Mouse (Mus musculus): ENCODE measurements around the gene Eya2.

DNA sequence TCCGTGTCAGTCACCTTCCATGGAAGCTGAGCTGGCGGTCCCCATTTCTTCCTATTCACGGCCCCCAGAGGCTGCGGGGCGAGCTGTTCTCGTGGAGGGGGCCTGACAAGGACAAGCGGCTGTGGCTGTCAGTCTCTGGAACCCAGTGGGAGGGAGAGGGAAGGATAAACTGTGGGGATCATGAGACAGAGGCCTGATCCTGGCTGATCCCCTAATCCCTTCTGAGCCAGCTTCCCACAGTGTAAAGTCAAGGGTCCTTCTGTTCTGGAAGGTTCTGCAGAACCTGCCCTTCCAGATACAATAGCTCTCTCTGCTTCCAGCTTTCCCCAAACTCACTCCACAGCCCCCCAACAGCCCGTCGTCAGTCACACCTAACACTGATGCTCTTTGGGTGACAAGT is 40.8 kb upstream of the Eya2 start:
- TF ChIP-seq POLR2AphosphoS2 (IDR thresholded peaks at IDR 0.05; ENCODE audit: low read length) (no peak), CHD2 (IDR thresholded peaks at IDR 0.05; ENCODE audit: low read length) (no peak), MAZ (IDR thresholded peaks at IDR 0.05; ENCODE audit: low read depth, low read length) (no peak)
